Mouse (Mus musculus) embryonic fibroblast, embryonic 13.5 days (primary cell): Measurements from ENCODE around the gene Snrpd2.
"Not testable (repeated sequence)": the region's sequence is repeated elsewhere in the genome, so short reads cannot be mapped to it uniquely, and the experiment has no call there.

ENCODE experiments used
- CTCF ChIP-seq: IDR thresholded peaks from 2 replicates; pipeline ENCODE4 v1.5.1; 2011; ENCODE audit warnings: mild to moderate bottlenecking, control low read depth, low read length, moderate library complexity, borderline replicate concordance; ENCODE audit not compliant: insufficient read depth
- POLR2A ChIP-seq: IDR thresholded peaks from 2 replicates; pipeline ENCODE4 v1.6.1; 2011; ENCODE audit warnings: low read depth, mild to moderate bottlenecking, control low read depth, low read length, moderate library complexity

DNA sequence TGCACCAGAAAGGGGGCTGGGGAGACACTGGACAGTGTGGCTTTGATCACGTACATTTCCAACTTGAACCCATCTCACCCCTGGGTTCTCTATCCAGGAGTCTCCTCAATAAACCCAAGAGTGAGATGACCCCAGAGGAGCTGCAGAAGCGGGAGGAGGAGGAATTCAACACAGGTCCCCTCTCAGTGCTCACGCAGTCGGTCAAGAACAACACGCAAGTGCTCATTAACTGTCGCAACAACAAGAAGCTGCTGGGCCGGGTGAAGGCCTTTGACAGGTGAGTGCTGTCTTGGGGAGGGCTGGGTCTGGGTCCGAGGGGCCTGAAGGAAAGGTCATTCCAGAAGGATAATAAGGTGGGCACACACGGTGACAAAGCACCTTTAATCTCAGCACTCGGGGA is 1.6 kb downstream of the Snrpd2 start:
- TF ChIP-seq CTCF, POLR2A: not testable (repeated sequence)
